Mouse (Mus musculus) ovary, adult 18-20 months (tissue): ENCODE data around the gene Rps26.

Source experiments
- DNase-seq: peaks from one replicate; pipeline ENCODE4 v3.0.0; 2022; ENCODE audit warnings: low spot score, mixed read lengths

The Rps26 gene

DNA sequence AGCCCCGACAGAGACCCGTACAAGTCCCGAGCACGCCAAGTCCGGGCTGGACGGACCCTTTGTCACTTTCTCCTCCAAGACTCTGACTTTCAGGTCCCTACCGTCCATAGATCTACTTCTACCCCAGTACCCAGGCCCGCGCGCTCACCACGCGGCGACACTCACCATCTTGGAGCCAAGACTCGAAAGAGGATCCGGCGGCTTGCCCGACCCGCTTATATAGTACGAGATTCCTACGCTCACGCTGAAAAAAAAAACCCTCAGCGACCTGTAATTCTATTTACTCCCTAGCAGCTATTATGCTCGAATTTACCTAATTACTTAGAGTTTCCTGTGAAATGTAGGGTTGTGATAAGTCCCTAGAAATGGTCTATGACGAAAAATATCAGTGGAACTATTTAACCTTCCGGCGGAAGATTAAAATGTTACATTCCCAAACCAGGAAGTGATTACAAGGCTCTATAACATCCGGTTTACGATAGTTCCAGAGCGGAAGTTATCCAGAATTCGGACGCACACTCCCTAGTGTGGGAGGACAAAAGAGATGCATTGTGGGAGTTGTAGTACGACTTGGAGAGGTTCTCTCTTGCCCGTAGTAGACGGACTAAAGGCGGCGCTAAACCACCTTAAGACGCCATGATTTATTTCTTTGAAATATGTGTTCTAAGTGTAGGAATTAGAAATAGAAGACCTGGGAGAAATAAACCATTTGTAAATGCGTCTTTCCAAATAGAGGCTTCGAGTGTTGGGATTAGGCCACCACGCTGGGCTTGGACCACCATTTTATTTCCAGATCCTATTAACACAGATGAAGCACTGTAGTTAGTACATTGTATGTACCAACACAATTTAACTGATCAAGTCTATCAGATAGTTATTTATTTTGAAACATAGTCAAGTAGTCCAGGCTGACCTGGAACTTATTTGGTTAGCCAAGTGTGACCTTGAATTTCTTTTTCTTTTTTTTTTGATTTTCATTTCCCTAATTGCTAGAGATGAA lies at the start of gene Rps26:
Gene Rps26, minus strand, starts transcription at position 437 of the 1,000 bp plus-strand sequence.
- peak; percentile 90 for DNase-seq

- no peak for DNase-seq
These were observed 48.0 kb upstream of the Rps26 start for GRCm38 (mm10) chr10:128674469-128675008.

- DNase-seq, result peak; percentile 64
These were observed 47.4 kb upstream of the Rps26 start, which contains the start of gene Suox for GRCm38 (mm10) chr10:128673763-128674468. Suox (minus strand) TSS chr10:128674073.

DNA sequence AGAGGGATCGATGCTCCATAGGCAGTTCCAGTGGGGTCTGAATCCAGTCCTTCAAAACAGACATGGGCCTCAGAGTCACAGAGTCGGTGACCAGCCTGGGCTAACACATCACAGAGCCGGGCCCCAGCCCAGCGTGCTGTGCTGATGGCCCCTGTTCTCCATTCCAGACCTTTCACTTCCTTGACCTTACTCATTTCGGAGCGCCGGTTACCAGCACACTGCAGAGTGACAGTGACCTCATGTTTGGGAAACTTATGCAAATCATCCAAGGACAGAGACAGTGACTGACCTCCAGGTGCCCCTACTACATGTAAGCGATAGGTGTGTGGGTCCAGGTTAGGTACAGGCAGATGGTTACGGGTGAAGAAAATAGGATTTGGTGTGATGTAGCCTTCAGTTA lies 44.6 kb upstream of the Rps26 start:
- DNase-seq, result no peak

- peak; percentile 32 for DNase-seq
These were observed 42.5 kb upstream of the Rps26 start for GRCm38 (mm10) chr10:128668790-128669672.

- no peak for DNase-seq
These were observed 39.3 kb upstream of the Rps26 start for GRCm38 (mm10) chr10:128665806-128666205.

- no peak for DNase-seq
These were observed 38.8 kb upstream of the Rps26 start for GRCm38 (mm10) chr10:128665307-128665706.

DNA sequence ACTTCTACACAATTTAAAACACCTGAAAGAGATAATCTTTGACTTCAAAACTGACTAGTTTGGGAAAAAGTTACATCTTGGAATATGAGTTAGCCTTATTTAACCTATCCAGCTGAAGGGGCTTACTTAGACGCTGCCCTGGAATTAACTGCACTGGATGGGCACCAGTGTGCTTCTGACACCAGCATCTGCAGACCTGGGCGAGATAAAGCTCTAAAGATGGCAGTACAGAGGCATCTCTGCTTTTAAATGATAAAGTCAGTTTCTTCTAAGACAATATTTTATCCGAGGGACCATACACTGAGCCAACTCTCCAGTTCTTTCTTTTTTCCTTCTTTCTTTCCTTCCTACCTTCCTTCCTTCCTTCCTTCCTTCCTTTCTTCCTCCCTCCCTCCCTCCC lies 38.3 kb upstream of the Rps26 start:
- no peak for DNase-seq

GRCm38 (mm10) chr10:128663441-128664220 lies 37.1 kb upstream of the Rps26 start:
- DNase-seq, result no peak

DNA sequence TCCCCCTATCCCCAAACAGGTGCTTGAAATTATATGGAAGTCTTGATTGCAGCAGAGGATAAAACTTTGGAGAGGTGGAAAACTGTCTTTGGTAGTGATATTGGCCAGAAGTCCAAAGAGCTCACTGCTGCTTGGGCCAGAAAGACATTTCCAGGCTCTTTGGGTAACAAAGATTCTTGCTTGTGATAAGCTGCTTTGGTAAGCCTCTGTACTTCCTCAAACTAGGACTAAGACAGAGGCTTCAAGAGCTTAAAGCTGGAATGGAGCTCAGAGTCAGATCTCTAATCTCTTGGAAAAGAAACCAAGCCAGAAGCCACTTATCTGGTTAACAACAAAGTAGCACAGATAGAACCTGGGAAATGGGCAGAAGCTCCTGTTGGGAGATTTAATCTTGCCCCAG lies 35.9 kb upstream of the Rps26 start:
- DNase-seq, result no peak

DNA sequence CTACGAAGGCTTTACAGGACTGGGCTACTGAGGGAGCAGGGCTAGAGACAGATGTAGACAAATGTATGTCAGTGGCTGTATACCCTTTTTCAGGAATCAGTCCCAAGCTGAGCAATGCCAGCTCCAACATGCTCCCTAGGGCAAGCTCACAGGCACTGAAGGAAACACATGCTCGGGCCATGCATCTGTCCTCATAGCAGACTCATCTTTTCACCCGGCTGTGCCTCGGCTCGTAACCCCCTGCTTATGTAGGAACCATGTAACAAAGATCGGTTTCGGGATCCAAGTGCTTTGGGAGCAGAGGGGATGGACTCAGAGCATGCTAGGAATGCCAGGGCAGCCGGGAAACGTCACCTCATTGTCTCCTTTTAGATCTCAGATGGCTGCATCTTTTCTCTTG lies 32.9 kb upstream of the Rps26 start:
- DNase-seq, result no peak

DNA sequence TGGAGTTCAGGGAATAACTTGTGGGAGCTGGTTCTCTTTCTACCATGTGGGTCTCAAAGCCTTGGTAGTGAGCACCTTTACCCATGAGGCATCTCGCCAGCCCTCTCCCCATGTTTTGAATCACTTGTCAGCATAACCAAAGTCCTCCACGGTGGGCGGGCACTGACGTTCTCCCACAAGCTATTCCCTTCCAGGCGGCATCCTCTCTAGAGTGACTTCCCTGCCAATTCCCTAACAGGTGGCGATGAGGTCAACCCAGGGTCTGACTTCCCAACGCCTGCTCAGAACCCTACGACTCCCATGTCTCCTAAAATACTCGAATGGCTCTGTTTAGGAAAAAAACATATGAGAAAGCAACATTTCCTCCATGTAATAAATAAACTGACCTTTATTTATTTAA lies 31.3 kb upstream of the Rps26 start:
- DNase-seq, result no peak

- no peak for DNase-seq
These were observed 30.2 kb upstream of the Rps26 start for GRCm38 (mm10) chr10:128656731-128657130.

DNA sequence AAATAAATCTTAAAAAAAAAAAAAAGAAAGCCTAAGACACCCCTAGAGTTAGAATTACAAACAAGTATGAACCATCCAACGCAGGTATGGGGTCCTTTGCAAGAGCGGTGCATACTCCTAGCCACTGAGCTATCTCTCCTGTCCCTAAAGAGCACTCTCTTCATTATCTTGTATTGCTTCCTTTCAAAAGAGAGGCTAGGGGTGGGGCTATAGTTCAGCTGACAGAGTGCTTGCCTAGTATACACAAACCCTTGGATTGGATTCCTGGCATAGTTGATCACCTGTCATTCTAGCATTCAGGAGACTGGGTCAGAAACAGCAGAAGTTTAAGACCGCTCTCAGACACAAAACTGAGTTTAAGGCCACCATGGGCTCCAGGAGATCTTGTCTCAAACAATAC lies 28.7 kb upstream of the Rps26 start:
- no peak for DNase-seq

GRCm38 (mm10) chr10:128653866-128654265 lies 27.3 kb upstream of the Rps26 start:
- DNase-seq, result no peak

DNA sequence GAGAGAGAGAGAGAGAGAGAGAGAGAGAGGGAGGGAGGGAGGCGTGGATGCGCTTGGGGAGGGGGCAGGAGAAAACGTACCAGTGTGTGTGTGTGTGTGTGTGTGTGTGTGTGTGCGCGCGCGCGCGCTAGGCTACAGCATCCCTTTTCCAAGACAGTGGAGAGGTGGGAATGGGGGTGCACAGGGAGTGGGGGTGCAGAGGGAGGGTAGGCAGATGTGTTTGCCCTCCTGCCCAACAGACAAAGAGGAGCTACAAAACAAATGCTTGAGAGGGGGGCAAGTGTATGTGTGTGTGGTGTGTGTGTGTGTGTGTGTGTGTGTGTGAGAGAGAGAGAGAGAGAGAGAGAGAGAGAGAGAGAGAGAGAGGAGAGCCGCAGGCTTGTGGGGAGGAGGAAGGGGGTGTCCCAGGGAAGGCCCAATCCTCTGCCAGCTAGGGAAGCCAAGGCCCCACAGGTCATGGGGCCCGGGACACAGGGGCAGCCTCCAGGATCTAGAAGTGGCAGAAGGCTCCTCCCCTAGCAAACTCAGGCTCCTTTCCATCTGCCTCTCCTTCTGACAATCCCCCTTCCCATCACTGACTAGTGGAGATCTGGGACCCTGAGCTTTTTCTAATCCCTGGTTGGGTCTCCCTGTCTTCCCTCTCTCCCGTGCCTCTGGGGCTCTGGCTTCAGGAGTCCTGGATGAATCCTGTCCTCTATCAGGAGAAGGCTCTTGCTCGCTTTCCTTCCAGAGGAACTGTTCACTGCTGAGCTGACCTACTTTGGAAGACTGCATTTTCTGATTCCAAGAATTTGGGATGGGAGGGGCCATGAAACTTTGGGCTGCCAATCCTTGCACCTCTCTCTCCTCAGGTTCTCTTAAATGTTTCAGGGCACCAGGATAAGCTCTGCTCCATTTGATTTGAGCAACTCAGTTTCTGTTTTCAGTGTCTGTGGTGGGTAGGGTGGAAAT lies 19.9 kb upstream of the Rps26 start:
- no peak for DNase-seq

DNA sequence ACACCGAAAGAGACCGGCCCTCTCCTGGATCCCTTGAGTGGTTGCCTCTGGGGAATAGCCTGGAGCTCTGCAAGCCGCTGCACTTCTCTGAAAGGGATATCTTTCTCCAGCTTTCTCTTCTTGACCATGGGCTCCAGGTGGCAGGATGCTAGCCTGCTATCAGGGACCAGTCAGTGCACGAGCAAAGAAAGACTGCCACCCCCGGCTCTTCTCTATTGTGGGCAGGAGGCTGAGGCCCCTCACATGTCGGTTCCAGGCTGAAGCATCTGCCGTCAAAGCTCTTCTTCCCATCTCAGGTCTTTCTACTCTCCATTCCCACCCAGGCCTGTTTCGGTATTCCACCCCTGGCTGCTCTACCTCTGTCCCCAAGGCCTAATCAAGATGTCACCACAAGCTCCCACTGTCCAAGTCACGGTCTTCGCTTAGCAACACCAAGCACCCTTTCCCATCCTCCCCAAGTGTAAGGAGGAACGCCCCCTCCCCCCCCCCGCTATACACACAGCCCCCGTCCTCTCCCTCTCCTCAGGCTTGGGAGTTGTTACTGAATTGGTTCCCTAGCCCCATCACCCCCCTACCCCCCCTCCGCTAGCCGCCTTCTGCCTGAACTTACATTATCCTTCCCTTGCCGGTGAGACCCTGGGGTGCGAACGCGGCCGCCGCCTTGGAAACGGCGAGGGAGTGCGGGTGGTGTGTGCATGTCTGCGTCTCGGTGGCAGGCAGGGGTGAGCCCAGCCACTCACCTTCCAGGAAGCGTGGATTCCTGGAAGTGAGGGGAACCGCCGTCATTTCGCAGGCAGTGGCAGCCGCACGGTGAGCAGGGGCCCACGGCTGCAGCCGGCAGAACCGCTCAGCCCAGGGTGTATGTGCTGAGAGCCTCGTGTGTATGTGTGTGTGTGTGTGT lies 18.8 kb upstream of the Rps26 start, which contains the start of gene Ikzf4:
Gene Ikzf4, minus strand, starts transcription at position 881 of the 901 bp plus-strand sequence.
- no peak for DNase-seq

GRCm38 (mm10) chr10:128642749-128643148 lies 16.2 kb upstream of the Rps26 start:
- no peak for DNase-seq

DNA sequence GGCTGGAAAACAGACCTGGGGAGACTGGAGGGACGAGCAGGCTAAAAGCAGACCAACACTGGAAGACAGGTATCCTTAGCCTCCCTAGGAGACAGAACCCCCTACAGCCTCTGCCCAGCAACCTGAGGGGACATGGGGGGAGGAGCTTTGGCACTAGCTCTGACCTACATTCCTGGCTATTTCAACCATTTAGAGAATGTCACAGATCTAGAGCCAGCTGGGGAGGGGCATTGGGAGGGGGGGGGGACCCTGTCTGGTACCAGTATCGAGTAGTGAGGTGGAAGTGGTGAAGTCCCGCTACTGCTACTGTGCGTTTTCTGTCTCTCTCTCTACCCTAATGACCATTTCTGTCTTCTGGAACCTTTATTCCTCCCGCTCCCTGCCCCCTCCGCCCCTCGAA lies 15.3 kb upstream of the Rps26 start:
- DNase-seq, result no peak
